Mouse (Mus musculus) megakaryocyte, embryonic 14.5 days (primary cell): ENCODE measurements around the gene Gm13693.
"Not testable (repeated sequence)": the region's sequence is repeated elsewhere in the genome, so short reads cannot be mapped to it uniquely, and the experiment has no call there.

Experiments used
- FLI1 ChIP-seq: IDR thresholded peaks from 2 replicates; pipeline ENCODE4 v1.6.1; 2012; ENCODE audit warnings: low read length, inconsistent platforms, mixed read lengths
- GATA1 ChIP-seq: IDR thresholded peaks from 3 replicates; pipeline ENCODE4 v1.6.1; 2012; ENCODE audit warnings: mixed read lengths, low read length, inconsistent platforms, borderline replicate concordance

GRCm38 (mm10) chr2:83978633-83979032 is 17.3 kb downstream of the Gm13693 start, which contains the start of gene Gm13694:
- not testable (repeated sequence) for TF ChIP-seq FLI1, GATA1
